Mouse (Mus musculus) heart, adult 2 months (tissue): ENCODE measurements around the gene Hapln4. TPM values are rescaled to one million over a fixed set of nuclear protein-coding genes. Genes with fewer than 3 reads are reported as not detected.
"Not testable (repeated sequence)": the region's sequence is repeated elsewhere in the genome, so short reads cannot be mapped to it uniquely, and the experiment has no call there.

Experiments used
- DNase-seq, 2 experiments: peaks; one replicate each; pipeline ENCODE4 v3.0.0; 2021
- H3K27ac ChIP-seq: fragments of 200-600 bp; 2 replicates; pipeline ENCODE4 v1.8.1; 2022
- H3K27me3 ChIP-seq: fragments of 200-500 bp; 2 replicates; pipeline ENCODE4 v1.6.1; 2012; ENCODE audit warnings: mild to moderate bottlenecking, low read length, inconsistent platforms, mixed read lengths; ENCODE audit not compliant: control insufficient read depth, insufficient read depth
- H3K36me3 ChIP-seq: fragments of 200-500 bp; 2 replicates; pipeline ENCODE4 v1.6.1; 2012; ENCODE audit warnings: low read length, inconsistent platforms; ENCODE audit not compliant: control insufficient read depth, insufficient read depth
- H3K4me1 ChIP-seq: fragments of 200-500 bp; 2 replicates; pipeline ENCODE4 v1.6.1; 2011; ENCODE audit warnings: low read length; ENCODE audit not compliant: control insufficient read depth, insufficient read depth
- H3K4me3 ChIP-seq: fragments of 200-600 bp; 2 replicates; pipeline ENCODE4 v1.8.1; 2022
- H3K79me2 ChIP-seq: fragments of 200-500 bp; replicated peaks from 2 replicates; pipeline ENCODE4 v1.6.1; 2012; ENCODE audit warnings: mild to moderate bottlenecking, inconsistent platforms, low read length, moderate library complexity, mixed read lengths; ENCODE audit not compliant: control insufficient read depth, insufficient read depth
- H3K9ac ChIP-seq: fragments of 200-500 bp; 2 replicates; pipeline ENCODE4 v1.6.1; 2012; ENCODE audit warnings: low read depth, mild to moderate bottlenecking, control low read depth, inconsistent platforms, low read length, mixed read lengths
- CTCF ChIP-seq: fragments of 200-600 bp; IDR thresholded peaks from 2 replicates; pipeline ENCODE4 v1.8.1; 2022; ENCODE audit warnings: antibody characterized with exemption, mild to moderate bottlenecking, moderate library complexity
- EP300 ChIP-seq: fragments of 200-500 bp; IDR thresholded peaks from 2 replicates; pipeline ENCODE4 v1.6.1; 2011; ENCODE audit warnings: low read depth, low read length, control low read depth; ENCODE audit not compliant: insufficient read depth
- POLR2A ChIP-seq: fragments of 200-500 bp; IDR thresholded peaks from 2 replicates; pipeline ENCODE4 v1.6.1; 2011; ENCODE audit warnings: mild to moderate bottlenecking, low read depth, low read length, control low read depth; ENCODE audit not compliant: insufficient read depth
- WGBS: fragments of 180-500 bp; shearing (Covaris S2); methylation state at CpG from one replicate; pipeline ENCODE4 v1.1.7; 2018; 5-methylcytosine and 5-hydroxymethylcytosine counted together
- intact Hi-C: fragments of 180-260 bp; cut with DNase I; formaldehyde crosslinking; loops from one replicate; pipeline ENCODE4 v1.15.1; 2025
- polyA plus RNA-seq: library from polyadenylated mRNA; depleted of rRNA; stranded (reverse); fragments of >200 nt; gene quantifications from 2 replicates; pipeline ENCODE4 v1.2.3, GENCODE M21; 2012
- total RNA-seq, 2 experiments: library from RNA; stranded (reverse); gene quantifications; 2 replicates each; pipeline ENCODE4 v1.2.3; 2021

Hapln4 gene
- total and polyA plus RNA-seq, 3 experiments: 0.10 to 0.16 TPM; not detected in 1

DNA sequence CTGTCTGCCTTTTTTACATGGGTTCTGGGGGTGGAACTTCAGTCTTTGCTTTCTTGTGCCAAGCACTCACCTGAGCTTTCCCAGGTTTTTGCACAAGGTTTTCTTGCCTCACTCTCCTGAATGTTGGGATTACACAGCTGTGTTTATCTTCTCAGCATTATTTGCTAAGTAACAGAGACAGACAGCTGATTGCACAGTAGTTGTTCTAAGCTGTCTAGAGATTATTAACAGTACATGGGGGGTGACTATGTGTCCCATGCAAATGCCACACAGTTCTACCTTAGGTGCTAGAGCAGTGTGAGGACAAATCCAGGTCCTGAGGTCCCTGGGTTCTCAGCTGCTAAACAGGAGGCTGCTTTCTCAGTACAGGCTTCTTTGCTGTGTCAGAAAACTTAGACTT lies 33.6 kb upstream of the Hapln4 start:
- H3K79me2 ChIP-seq: 0 out of 2 replicates have a peak, but pooled peaks cover 2% of the 10 kb centered on the region
- no peaks in the 10 kb centered on the region for H3K27me3 ChIP-seq
- H3K4me3 ChIP-seq: no peak overlapping the region
- no peak for DNase-seq
- TF ChIP-seq EP300 (no peak), POLR2A (no peak), CTCF (no peak)
- no peak overlapping the region for H3K9ac ChIP-seq
- intact Hi-C loops: no loop called here
- H3K27ac ChIP-seq: no peak overlapping the region
- no peaks in the 10 kb centered on the region for H3K36me3 ChIP-seq
- no peaks in the 10 kb centered on the region for H3K4me1 ChIP-seq

- intact Hi-C loops, H3K4me1 ChIP-seq, H3K4me3 ChIP-seq, H3K9ac ChIP-seq, H3K79me2 ChIP-seq, H3K27ac ChIP-seq, H3K36me3 ChIP-seq, DNase-seq, H3K27me3 ChIP-seq: not testable (repeated sequence)
- TF ChIP-seq CTCF: 0 out of 2 replicates have a peak, but pooled peaks have one; percentile 8
- 93% methylated on average over 5 of the region's 5 CpGs for WGBS
Measured at GRCm38 (mm10) chr8:70050434-70050833, 32.8 kb upstream of the Hapln4 start.

- Histone ChIP-seq H3K27me3 (no peaks in the 10 kb centered on the region), H3K4me3 (no peak overlapping the region), H3K9ac (no peak overlapping the region), H3K4me1 (no peaks in the 10 kb centered on the region), H3K79me2 (no peaks in the 10 kb centered on the region), H3K27ac (no peak overlapping the region), H3K36me3 (no peaks in the 10 kb centered on the region)
- TF ChIP-seq POLR2A (no peak), CTCF (no peak), EP300 (no peak)
- 81% methylated on average over 1 of the region's 1 CpGs for WGBS
- DNase-seq: no peak
- intact Hi-C loops: no loop called here
Measured at GRCm38 (mm10) chr8:70057721-70058120, 25.5 kb upstream of the Hapln4 start.

DNA sequence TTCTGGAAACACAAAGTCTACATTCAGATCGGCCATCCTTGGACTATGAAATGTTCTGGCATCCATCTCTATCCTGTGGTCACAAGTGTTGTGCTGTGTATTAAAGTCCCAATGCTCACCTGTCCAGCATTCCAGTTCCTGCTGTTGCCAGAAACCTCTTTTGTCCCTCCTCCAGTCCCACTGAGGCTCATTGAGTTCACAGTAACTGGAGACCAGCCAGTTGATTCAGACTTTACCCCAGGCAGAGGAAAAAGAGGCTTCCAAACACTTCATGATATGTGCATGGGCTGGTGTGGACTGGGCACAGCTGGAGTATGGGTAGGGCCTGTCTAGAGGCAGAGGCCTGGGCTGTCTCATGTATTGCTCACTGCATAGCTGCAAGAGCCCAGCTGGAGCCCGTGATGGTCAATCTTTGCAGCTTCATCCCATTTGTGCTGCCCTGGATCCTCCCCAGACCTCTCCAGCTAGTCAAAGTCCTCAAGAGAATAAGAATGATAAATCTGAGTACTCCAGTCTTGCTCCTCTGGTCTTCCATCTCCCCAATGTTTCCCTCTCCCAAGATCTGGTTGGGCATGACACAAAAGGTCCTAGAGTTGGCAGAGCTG lies 11.3 kb upstream of the Hapln4 start:
- intact Hi-C loops: no loop called here
- 71% methylated on average over 2 of the region's 2 CpGs for WGBS
- Histone ChIP-seq H3K27me3 (no peaks in the 10 kb centered on the region), H3K9ac (no peak overlapping the region), H3K4me3 (no peak overlapping the region), H3K36me3 (no peaks in the 10 kb centered on the region), H3K27ac (no peak overlapping the region; the same call in 1 of the 2 replicates), H3K79me2 (no peaks in the 10 kb centered on the region), H3K4me1 (peaks cover 2% of the 10 kb centered on the region; the same call in 1 of the 2 replicates)
- DNase-seq: no peak
- TF ChIP-seq POLR2A (no peak), EP300 (no peak), CTCF (no peak)

GRCm38 (mm10) chr8:70072441-70073069 lies 10.7 kb upstream of the Hapln4 start, which contains the start of gene Tm6sf2:
Gene Tm6sf2 (plus strand): TSS chr8:70072924.
- Histone ChIP-seq H3K27me3 (no peaks in the 10 kb centered on the region), H3K27ac (peak within 1 kb of the TSS; percentile 32; the same call in 1 of the 2 replicates), H3K79me2 (no peaks in the 10 kb centered on the region), H3K4me3 (peak within 1 kb of the TSS; percentile 34), H3K36me3 (no peaks in the 10 kb centered on the region), H3K4me1 (peaks cover 2% of the 10 kb centered on the region; the same call in 1 of the 2 replicates), H3K9ac (peak within 1 kb of the TSS; percentile 67)
- intact Hi-C loops: no loop called here
- TF ChIP-seq POLR2A (no peak), CTCF (no peak), EP300 (no peak)
- 9% methylated on average over 23 of the region's 27 CpGs for WGBS
- DNase-seq: peak; percentile 61 to 71

DNA sequence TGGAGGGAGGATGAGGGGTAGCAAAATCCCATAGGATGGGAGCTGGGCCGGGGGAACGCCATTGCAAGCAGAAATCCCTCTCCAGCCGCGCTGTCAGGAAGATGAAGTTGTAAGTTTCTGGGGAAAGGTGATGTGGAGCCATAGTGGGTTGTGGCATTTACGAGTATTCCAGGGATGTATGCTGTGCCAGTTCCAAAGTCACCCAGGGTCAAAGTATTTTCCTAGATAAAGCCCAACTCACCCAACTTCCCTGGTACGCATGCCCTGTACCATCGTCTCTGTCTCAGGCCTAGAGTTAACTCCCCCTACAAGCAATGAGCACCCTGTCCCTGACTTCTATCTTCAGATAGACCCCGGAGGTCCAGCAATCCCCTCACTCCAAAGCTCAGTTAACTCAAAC lies 10.1 kb upstream of the Hapln4 start:
- no peak for DNase-seq
- no peak for TF ChIP-seq POLR2A
- no peak for TF ChIP-seq CTCF
- TF ChIP-seq EP300: no peak
- intact Hi-C loops: no loop called here
- peak overlapping the region; percentile 34 for H3K4me3 ChIP-seq
- no peaks in the 10 kb centered on the region for H3K27me3 ChIP-seq
- no peaks in the 10 kb centered on the region for H3K79me2 ChIP-seq
- no peaks in the 10 kb centered on the region for H3K36me3 ChIP-seq
- peak overlapping the region; percentile 32; the same call in 1 of the 2 replicates for H3K27ac ChIP-seq
- 46% methylated on average over 8 of the region's 8 CpGs for WGBS
- peaks cover 2% of the 10 kb centered on the region; the same call in 1 of the 2 replicates for H3K4me1 ChIP-seq
- peak overlapping the region; percentile 67 for H3K9ac ChIP-seq
